Mouse (Mus musculus) common myeloid progenitor, adult 5-6 weeks (primary cell): ENCODE measurements around the gene March9. TPM values are rescaled to one million over a fixed set of nuclear protein-coding genes. Genes with fewer than 3 reads are reported as not detected.

Source experiments
- ATAC-seq: replicated peaks from 2 replicates; pipeline ENCODE4 v1.8.0; 2016; ENCODE audit warnings: low read depth, mild to moderate bottlenecking, moderate TSS enrichment, inconsistent platforms; ENCODE audit not compliant: poor library complexity, severe bottlenecking
- total RNA-seq: library from RNA; stranded (forward); fragments of 200-1000, 187-1606 nt; gene quantifications from 2 replicates; pipeline ENCODE4 v1.2.3, GENCODE M21; 2017

Gene March9
- total RNA-seq, 1 experiment from 2014 or later, result 0.23 TPM

GRCm38 (mm10) chr10:127041774-127042338 is 18.1 kb downstream of the March9 start:
- ATAC-seq, result peak; percentile 84

- ATAC-seq, result peak; percentile 51
Observed at GRCm38 (mm10) chr10:127041274-127041766, 18.7 kb downstream of the March9 start, which contains the start of the genes Mettl1 and Eef1akmt3. Gene Mettl1, plus strand, starts transcription at chr10:127041414. Gene Eef1akmt3, minus strand, starts transcription at chr10:127041513.

GRCm38 (mm10) chr10:127040569-127041214 is 19.3 kb downstream of the March9 start:
- ATAC-seq, result peak; percentile 28

- no peak for ATAC-seq
Observed at GRCm38 (mm10) chr10:127037641-127038040, 22.3 kb downstream of the March9 start.

- ATAC-seq, result no peak
Observed at GRCm38 (mm10) chr10:127036273-127036672, 23.7 kb downstream of the March9 start.

GRCm38 (mm10) chr10:127033301-127033741 is 26.7 kb downstream of the March9 start:
- no peak for ATAC-seq

GRCm38 (mm10) chr10:127030336-127031296 is 29.4 kb downstream of the March9 start, which contains the start of gene Tsfm:
Gene Tsfm, minus strand, starts transcription at chr10:127030840.
- peak; percentile 94 for ATAC-seq

GRCm38 (mm10) chr10:127018422-127018821 is 41.6 kb downstream of the March9 start:
- no peak for ATAC-seq

- ATAC-seq, result no peak
Observed at GRCm38 (mm10) chr10:127017071-127017470, 42.9 kb downstream of the March9 start.

GRCm38 (mm10) chr10:127016488-127016887 is 43.5 kb downstream of the March9 start:
- ATAC-seq, result peak; percentile 81

Other genes with a start within 250 kb of the March9 start
- 8.4 and 11.3 TPM in 2 replicates for gene Atp23, start 158.8 kb downstream of the March9 start, total RNA-seq
- 33.9 and 42.8 TPM in 2 replicates for gene Ctdsp2, start 81.5 kb downstream of the March9 start, total RNA-seq
- gene Avil, start 59.5 kb downstream of the March9 start, total RNA-seq, result not detected in 2 replicates
- gene Tsfm, start 29.3 kb downstream of the March9 start, total RNA-seq, result 40.2 and 42.3 TPM in 2 replicates
- 27.4 and 28.0 TPM in 2 replicates for gene Mettl1, start 18.8 kb downstream of the March9 start, total RNA-seq
- not detected in 2 replicates for gene Eef1akmt3, start 18.7 kb downstream of the March9 start, total RNA-seq
- gene Cyp27b1, start 11.9 kb downstream of the March9 start, total RNA-seq, result 0.14 TPM in 1 of 2 replicates, not detected in the other
- gene Cdk4, start 3.4 kb upstream of the March9 start, total RNA-seq, result 723 and 923 TPM in 2 replicates
- 49.9 and 62.2 TPM in 2 replicates for gene Tspan31, start 10.1 kb upstream of the March9 start, total RNA-seq
- 40.8 and 56.1 TPM in 2 replicates for gene Agap2, start 15.1 kb upstream of the March9 start, total RNA-seq
- 159 TPM in 2 replicates for gene Os9, start 60.9 kb upstream of the March9 start, total RNA-seq
- gene B4galnt1, start 105.0 kb upstream of the March9 start, total RNA-seq, result 56.5 TPM in 2 replicates
- 0.78 and 1.0 TPM in 2 replicates for gene Slc26a10, start 120.5 kb upstream of the March9 start, total RNA-seq
- 9.7 and 16.4 TPM in 2 replicates for gene Arhgef25, start 129.9 kb upstream of the March9 start, total RNA-seq
- 29.7 and 36.7 TPM in 2 replicates for gene Dtx3, start 135.5 kb upstream of the March9 start, total RNA-seq
- gene Pip4k2c, start 151.4 kb upstream of the March9 start, total RNA-seq, result 15.7 and 18.7 TPM in 2 replicates
- gene Kif5a, start 203.2 kb upstream of the March9 start, total RNA-seq, result 0.23 and 0.34 TPM in 2 replicates
- gene Dctn2, start 206.2 kb upstream of the March9 start, total RNA-seq, result 88.5 and 108 TPM in 2 replicates
- gene Mbd6, start 228.8 kb upstream of the March9 start, total RNA-seq, result 5.2 and 8.7 TPM in 2 replicates